Mouse (Mus musculus) CD4-positive, CD25-positive, alpha-beta regulatory T cell, adult 4 months (primary cell): ENCODE data around the gene M6pr. TPM values are rescaled to one million over a fixed set of nuclear protein-coding genes. Genes with fewer than 3 reads are reported as not detected.
"Not testable (repeated sequence)": the region's sequence is repeated elsewhere in the genome, so short reads cannot be mapped to it uniquely, and the experiment has no call there.

Source experiments
- ATAC-seq: one replicate; pipeline ENCODE4 v1.8.0; 2017
- polyA plus RNA-seq, 2 experiments: library from polyadenylated mRNA; unstranded; fragments of 100-300 nt; shearing (Covaris generic); gene quantifications; one replicate each; pipeline ENCODE4 v1.2.1; 2017

The M6pr gene
- polyA plus RNA-seq, 2 experiments from 2014 or later = 255 to 333 TPM

GRCm38 (mm10) chr6:122344386-122345116, 36.0 kb downstream of the M6pr start:
- ATAC-seq = no peak

GRCm38 (mm10) chr6:122345731-122346130, 37.2 kb downstream of the M6pr start:
- no peak for ATAC-seq

- no peak for ATAC-seq
These were observed 37.9 kb downstream of the M6pr start for GRCm38 (mm10) chr6:122346399-122346798.

- not testable (repeated sequence) for ATAC-seq
These were observed 38.8 kb downstream of the M6pr start for GRCm38 (mm10) chr6:122347326-122347725.

GRCm38 (mm10) chr6:122355909-122356308, 47.4 kb downstream of the M6pr start:
- ATAC-seq = no peak

- no peak for ATAC-seq
These were observed 48.6 kb downstream of the M6pr start for GRCm38 (mm10) chr6:122357089-122357488.

- ATAC-seq = no peak
These were observed 57.2 kb downstream of the M6pr start for GRCm38 (mm10) chr6:122365706-122366105.

GRCm38 (mm10) chr6:122366287-122366686, 57.8 kb downstream of the M6pr start:
- no peak for ATAC-seq

GRCm38 (mm10) chr6:122366976-122367375, 58.5 kb downstream of the M6pr start:
- ATAC-seq = no peak

Other genes starting within 250 kb of the M6pr start
- 100 to 1,000 TPM; 111 to 138 TPM for gene Klrg1, start 25.8 kb upstream of the M6pr start, polyA plus RNA-seq
- 1 to 10 TPM; 5.6 to 7.1 TPM for gene Phc1, start 31.8 kb downstream of the M6pr start, polyA plus RNA-seq
- gene Rimklb, start 190.0 kb downstream of the M6pr start, polyA plus RNA-seq = under 1 TPM in 1 of 2 experiments, not detected in 1; 0.17 TPM
- gene Mfap5, start 197.1 kb downstream of the M6pr start, polyA plus RNA-seq = not detected
- gene Aicda, start 245.1 kb downstream of the M6pr start, polyA plus RNA-seq = 1 to 10 TPM in 1 of 2 experiments, under 1 TPM in 1; 0.66 to 1.6 TPM